Mouse (Mus musculus): ENCODE measurements around the gene Soga1. TPM values are rescaled to one million over a fixed set of nuclear protein-coding genes. Genes with fewer than 3 reads are reported as not detected.

Soga1 gene
- polyA plus RNA-seq, 2 experiments = 1.6 to 1.8 TPM

- H3K4me1 ChIP-seq (replicated peaks; ENCODE audit: control insufficient read depth in 2 of 2, insufficient read depth in 2 of 2, low read length in 1 of 2) = peaks cover 0 to 14% of the 10 kb centered on the region in 2 experiments; a peak in 2 of 4 replicates
- no peak overlapping the region for H3K4me2 ChIP-seq (ENCODE audit: low read depth)
- H3K4me3 ChIP-seq (ENCODE audit: insufficient read depth in 1 of 2, low read depth in 2 of 2, low read length in 2 of 2) = no peak overlapping the region
- peaks cover 40% of the 10 kb centered on the region for H3K27me3 ChIP-seq (ENCODE audit: control insufficient read depth, insufficient read depth, low read length)
- H3K9me3 ChIP-seq (ENCODE audit: control insufficient read depth, low read length) = no peaks in the 10 kb centered on the region
- TF ChIP-seq EP300 (IDR thresholded peaks at IDR 0.05; ENCODE audit: low read depth) (no peak), CTCF (IDR thresholded peaks at IDR 0.05; ENCODE audit: low read depth) (no peak)
- ATAC-seq (ENCODE audit: insufficient read depth) = no peak
- no peak overlapping the region for H3K27ac ChIP-seq
- WGBS (ENCODE audit: insufficient replicate concordance) = 53% methylated on average over 7 of the region's 7 CpGs
- H3K9ac ChIP-seq (replicated peaks) = no peak overlapping the region
- DNase-seq (ENCODE audit: low read depth in 3 of 3, low spot score in 3 of 3) = no peak
- H3K36me3 ChIP-seq (replicated peaks; ENCODE audit: control insufficient read depth, insufficient read depth, low read depth) = no peaks in the 10 kb centered on the region
Measured at GRCm38 (mm10) chr2:157076585-157076984, 2.5 kb downstream of the Soga1 start.

DNA sequence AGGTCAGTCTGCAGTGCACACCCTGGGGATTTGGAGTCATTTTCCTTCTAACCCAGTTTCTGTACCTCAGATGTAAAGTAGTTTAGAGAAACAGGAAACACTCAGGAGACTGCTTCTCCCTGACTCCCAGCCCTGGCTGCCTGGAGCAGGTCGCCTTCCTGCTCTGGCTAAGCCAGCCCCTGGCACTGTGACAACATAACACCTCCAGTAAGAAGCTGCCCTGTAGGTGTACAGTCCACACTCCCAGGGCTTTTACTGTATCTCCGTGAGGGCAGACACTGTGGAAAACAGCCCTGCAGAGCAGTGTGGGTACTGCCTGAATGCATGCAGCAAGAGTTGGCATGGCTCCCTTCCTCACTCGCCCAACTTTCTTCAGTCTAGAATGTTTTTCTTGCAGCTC lies 3.4 kb downstream of the Soga1 start:
- peaks cover 0 to 23% of the 10 kb centered on the region in 2 experiments; a peak in 2 of 4 replicates for H3K4me1 ChIP-seq (replicated peaks; ENCODE audit: control insufficient read depth in 2 of 2, insufficient read depth in 2 of 2, low read length in 1 of 2)
- no peak for DNase-seq (ENCODE audit: low read depth in 3 of 3, low spot score in 3 of 3)
- no peak overlapping the region for H3K9ac ChIP-seq (replicated peaks)
- no peak overlapping the region for H3K4me3 ChIP-seq (ENCODE audit: insufficient read depth in 1 of 2, low read depth in 2 of 2, low read length in 2 of 2)
- no peaks in the 10 kb centered on the region for H3K36me3 ChIP-seq (replicated peaks; ENCODE audit: control insufficient read depth, insufficient read depth, low read depth)
- no peak for ATAC-seq (ENCODE audit: insufficient read depth)
- TF ChIP-seq EP300 (IDR thresholded peaks at IDR 0.05; ENCODE audit: low read depth) (no peak), CTCF (IDR thresholded peaks at IDR 0.05; ENCODE audit: low read depth) (no peak)
- no peak overlapping the region for H3K4me2 ChIP-seq (ENCODE audit: low read depth)
- peaks cover 39% of the 10 kb centered on the region for H3K27me3 ChIP-seq (ENCODE audit: control insufficient read depth, insufficient read depth, low read length)
- WGBS (ENCODE audit: insufficient replicate concordance) = 40% methylated on average over 3 of the region's 3 CpGs
- no peaks in the 10 kb centered on the region for H3K9me3 ChIP-seq (ENCODE audit: control insufficient read depth, low read length)
- no peak overlapping the region for H3K27ac ChIP-seq

DNA sequence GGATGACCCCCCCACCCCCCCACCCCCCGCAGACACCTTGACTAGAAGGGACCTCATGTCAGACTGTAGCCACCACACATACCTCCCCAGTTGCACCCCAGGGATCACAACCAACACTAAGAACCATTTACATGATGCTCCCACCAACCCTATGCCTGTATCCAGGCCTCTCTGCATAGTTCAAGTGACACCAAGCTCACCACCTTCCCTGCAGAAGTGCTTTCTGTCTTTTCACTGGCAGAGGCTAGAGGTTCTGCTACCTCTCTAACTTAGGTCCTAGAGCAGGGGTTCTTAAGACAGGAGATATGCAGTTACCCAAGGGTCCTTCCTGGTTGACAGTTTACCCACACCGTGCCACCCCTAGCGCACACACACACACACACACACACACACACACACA lies 3.8 kb downstream of the Soga1 start:
- 69% methylated on average over 3 of the region's 3 CpGs for WGBS (ENCODE audit: insufficient replicate concordance)
- Histone ChIP-seq H3K27me3 (ENCODE audit: control insufficient read depth, insufficient read depth, low read length) (peaks cover 34% of the 10 kb centered on the region), H3K9ac (replicated peaks) (no peak overlapping the region), H3K4me2 (ENCODE audit: low read depth) (no peak overlapping the region), H3K4me1 (replicated peaks; ENCODE audit: control insufficient read depth in 2 of 2, insufficient read depth in 2 of 2, low read length in 1 of 2) (peaks cover 0 to 28% of the 10 kb centered on the region in 2 experiments; a peak in 2 of 4 replicates), H3K4me3 (ENCODE audit: insufficient read depth in 1 of 2, low read depth in 2 of 2, low read length in 2 of 2) (no peak overlapping the region), H3K36me3 (replicated peaks; ENCODE audit: control insufficient read depth, insufficient read depth, low read depth) (no peaks in the 10 kb centered on the region), H3K9me3 (ENCODE audit: control insufficient read depth, low read length) (no peaks in the 10 kb centered on the region), H3K27ac (no peak overlapping the region)
- ATAC-seq (ENCODE audit: insufficient read depth) = no peak
- no peak for DNase-seq (ENCODE audit: low read depth in 3 of 3, low spot score in 3 of 3)
- no peak for TF ChIP-seq EP300 (IDR thresholded peaks at IDR 0.05; ENCODE audit: low read depth)
- no peak for TF ChIP-seq CTCF (IDR thresholded peaks at IDR 0.05; ENCODE audit: low read depth)

DNA sequence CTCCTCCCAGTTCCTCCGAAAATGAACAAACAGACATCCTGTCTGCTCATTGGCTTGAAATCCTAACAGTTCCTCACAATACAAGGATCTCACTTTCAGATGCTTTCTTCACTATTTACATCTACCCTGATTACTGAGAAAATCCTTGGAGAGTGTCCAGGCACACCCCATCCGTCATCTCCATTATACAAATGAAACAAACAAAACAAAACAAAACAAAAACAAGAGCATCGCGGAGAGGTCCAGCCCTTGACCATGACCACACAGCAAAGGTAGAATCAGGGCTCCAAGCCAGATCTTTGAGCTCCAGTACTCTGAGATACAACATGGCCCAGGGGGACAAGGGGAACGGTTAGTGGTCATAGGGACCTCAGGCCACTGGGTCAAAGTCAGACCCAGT lies 4.3 kb downstream of the Soga1 start:
- peaks cover 30% of the 10 kb centered on the region for H3K27me3 ChIP-seq (ENCODE audit: control insufficient read depth, insufficient read depth, low read length)
- no peak for TF ChIP-seq CTCF (IDR thresholded peaks at IDR 0.05; ENCODE audit: low read depth)
- no peak for TF ChIP-seq EP300 (IDR thresholded peaks at IDR 0.05; ENCODE audit: low read depth)
- 58% methylated on average over 5 of the region's 5 CpGs for WGBS (ENCODE audit: insufficient replicate concordance)
- no peak overlapping the region for H3K27ac ChIP-seq
- no peaks in the 10 kb centered on the region for H3K36me3 ChIP-seq (replicated peaks; ENCODE audit: control insufficient read depth, insufficient read depth, low read depth)
- no peak overlapping the region for H3K4me3 ChIP-seq (ENCODE audit: insufficient read depth in 1 of 2, low read depth in 2 of 2, low read length in 2 of 2)
- DNase-seq (ENCODE audit: low read depth in 3 of 3, low spot score in 3 of 3) (no peak), ATAC-seq (ENCODE audit: insufficient read depth) (no peak)
- H3K9ac ChIP-seq (replicated peaks) = no peak overlapping the region
- H3K4me1 ChIP-seq (replicated peaks; ENCODE audit: control insufficient read depth in 2 of 2, insufficient read depth in 2 of 2, low read length in 1 of 2) = peaks cover 0 to 31% of the 10 kb centered on the region in 2 experiments; a peak in 2 of 4 replicates
- H3K9me3 ChIP-seq (ENCODE audit: control insufficient read depth, low read length) = no peaks in the 10 kb centered on the region
- no peak overlapping the region for H3K4me2 ChIP-seq (ENCODE audit: low read depth)

- DNase-seq (ENCODE audit: low read depth in 3 of 3, low spot score in 3 of 3) (no peak), ATAC-seq (ENCODE audit: insufficient read depth) (no peak)
- Histone ChIP-seq H3K27me3 (ENCODE audit: control insufficient read depth, insufficient read depth, low read length) (peaks cover 24% of the 10 kb centered on the region), H3K27ac (no peak overlapping the region), H3K9me3 (ENCODE audit: control insufficient read depth, low read length) (no peaks in the 10 kb centered on the region), H3K4me3 (ENCODE audit: insufficient read depth in 1 of 2, low read depth in 2 of 2, low read length in 2 of 2) (no peak overlapping the region), H3K4me1 (replicated peaks; ENCODE audit: control insufficient read depth in 2 of 2, insufficient read depth in 2 of 2, low read length in 1 of 2) (peaks cover 0 to 31% of the 10 kb centered on the region in 2 experiments; a peak in 2 of 4 replicates), H3K36me3 (replicated peaks; ENCODE audit: control insufficient read depth, insufficient read depth, low read depth) (no peaks in the 10 kb centered on the region), H3K9ac (replicated peaks) (no peak overlapping the region), H3K4me2 (ENCODE audit: low read depth) (no peak overlapping the region)
- 68% methylated on average over 9 of the region's 9 CpGs for WGBS (ENCODE audit: insufficient replicate concordance)
- TF ChIP-seq EP300 (IDR thresholded peaks at IDR 0.05; ENCODE audit: low read depth) (no peak), CTCF (IDR thresholded peaks at IDR 0.05; ENCODE audit: low read depth) (no peak)
Measured at GRCm38 (mm10) chr2:157074186-157074724, 4.8 kb downstream of the Soga1 start.

Data from liver, embryonic 14.5 days (tissue).